In genomic region chrX:60825181-60826080, GRCm38 (mm10) we compare ENCODE assay signal across 10 mouse cellular contexts.
DNase-seq lines count a peak whose midpoint lies in the region; ATAC-seq and TF ChIP-seq lines count a peak whose summit lies in the region.
"Had no signal": no experiment of that assay in that cellular context is flagged by ENCODE, and none has a peak within 500 bp of the region (broad histone marks: within the 10 kb centered on the region; RNA-seq: fewer than 3 reads in every experiment).

No protein-coding gene starts in this region.

- peak; percentile 80 for ATAC-seq in hindbrain, embryonic 15.5 days (ENCODE audit: low FRiP score, low read depth)
- no peak for ATAC-seq in hindbrain, embryonic 11.5 days (ENCODE audit: low FRiP score)
- peak; percentile 95 for ATAC-seq in hindbrain, postnatal 0 days
- no peak for ATAC-seq in granulocyte monocyte progenitor cell, adult 5-6 weeks (replicated peaks; ENCODE audit: poor library complexity, severe bottlenecking)

- H3K4me3 ChIP-seq in hindbrain, embryonic 15.5 days: no peak overlapping the region
- H3K4me3 ChIP-seq in hindbrain, embryonic 11.5 days (ENCODE audit: low read depth, low read length): no peak overlapping the region
- H3K4me3 ChIP-seq in hindbrain, postnatal 0 days (ENCODE audit: low read length): no peak overlapping the region
- H3K4me3 ChIP-seq: limb, embryonic 13.5 days had no signal

- H3K9me3 ChIP-seq in hindbrain, embryonic 15.5 days: no peaks in the 10 kb centered on the region
- H3K9me3 ChIP-seq in hindbrain, embryonic 11.5 days (ENCODE audit: control insufficient read depth, low read length): no peaks in the 10 kb centered on the region
- no peaks in the 10 kb centered on the region for H3K9me3 ChIP-seq in hindbrain, postnatal 0 days (ENCODE audit: low read length)
- H3K9me3 ChIP-seq: limb, embryonic 13.5 days had no signal

- H3K4me1 ChIP-seq in hindbrain, embryonic 15.5 days (replicated peaks): no peaks in the 10 kb centered on the region
- H3K4me1 ChIP-seq in hindbrain, embryonic 11.5 days (replicated peaks; ENCODE audit: control insufficient read depth, insufficient read depth, low read length): no peaks in the 10 kb centered on the region
- no peaks in the 10 kb centered on the region for H3K4me1 ChIP-seq in hindbrain, postnatal 0 days (ENCODE audit: insufficient read depth, low read length)
- H3K4me1 ChIP-seq: limb, embryonic 13.5 days had no signal

- TF ChIP-seq CTCF in hindbrain, postnatal 0 days (IDR thresholded peaks at IDR 0.05; ENCODE audit: low read depth): peak; percentile 22; the same call in 1 of the 2 replicates

- no peak overlapping the region for H3K27ac ChIP-seq in hindbrain, embryonic 15.5 days (replicated peaks)
- H3K27ac ChIP-seq in hindbrain, embryonic 11.5 days (ENCODE audit: low read depth, low read length): no peak overlapping the region
- H3K27ac ChIP-seq in hindbrain, postnatal 0 days: no peak overlapping the region
- H3K27ac ChIP-seq: limb, embryonic 13.5 days had no signal

- no peak overlapping the region for H3K4me2 ChIP-seq in hindbrain, embryonic 15.5 days
- no peak overlapping the region for H3K4me2 ChIP-seq in hindbrain, embryonic 11.5 days (replicated peaks; ENCODE audit: low read depth, low read length)
- H3K4me2 ChIP-seq in hindbrain, postnatal 0 days (ENCODE audit: low read depth, low read length): no peak overlapping the region
- H3K4me2 ChIP-seq: limb, embryonic 13.5 days had no signal

- no peak for DNase-seq in hindbrain, embryonic 11.5 days (ENCODE audit: low spot score)
- DNase-seq in adrenal gland, adult 2 months: peak; percentile 59
- DNase-seq in cerebellum, adult 9-11 months: peak; percentile 5
- peak; percentile 57 for DNase-seq in hindbrain, postnatal 0 days (ENCODE audit: low spot score)
- peak; percentile 14 for DNase-seq in ovary, postnatal 10 days (ENCODE audit: low spot score)
- no peak for DNase-seq in spleen, postnatal 14 days (ENCODE audit: low spot score in 2 of 2)

- H3K9ac ChIP-seq in hindbrain, embryonic 15.5 days: no peak overlapping the region
- H3K9ac ChIP-seq in hindbrain, embryonic 11.5 days (ENCODE audit: low read depth, low read length): no peak overlapping the region
- no peak overlapping the region for H3K9ac ChIP-seq in hindbrain, postnatal 0 days (replicated peaks; ENCODE audit: low read length)
- H3K9ac ChIP-seq: limb, embryonic 13.5 days had no signal

- 60% methylated on average over 9 of the region's 9 CpGs for WGBS in hindbrain, embryonic 15.5 days
- WGBS in hindbrain, embryonic 11.5 days: 80% methylated on average over 9 of the region's 9 CpGs
- WGBS in hindbrain, postnatal 0 days: 43% methylated on average over 9 of the region's 9 CpGs

- no peaks in the 10 kb centered on the region for H3K27me3 ChIP-seq in hindbrain, embryonic 15.5 days
- no peaks in the 10 kb centered on the region for H3K27me3 ChIP-seq in hindbrain, embryonic 11.5 days (ENCODE audit: control insufficient read depth, insufficient read depth, low read length)
- no peaks in the 10 kb centered on the region for H3K27me3 ChIP-seq in hindbrain, postnatal 0 days (ENCODE audit: insufficient read depth, low read length)
- H3K27me3 ChIP-seq: limb, embryonic 13.5 days had no signal

- no peaks in the 10 kb centered on the region for H3K36me3 ChIP-seq in hindbrain, embryonic 15.5 days
- H3K36me3 ChIP-seq in hindbrain, embryonic 11.5 days (ENCODE audit: control insufficient read depth, insufficient read depth, low read length): no peaks in the 10 kb centered on the region
- no peaks in the 10 kb centered on the region for H3K36me3 ChIP-seq in hindbrain, postnatal 0 days (ENCODE audit: insufficient read depth, low read length)
- H3K36me3 ChIP-seq: G1E; limb, embryonic 13.5 days had no signal

Comparison
In these comparisons a context has a peak if more than half of its experiments do, and no peak if none do; other contexts are left out.
1. ATAC-seq: peak in hindbrain, embryonic 15.5 days (single experiment) and hindbrain, postnatal 0 days (single experiment); none in hindbrain, embryonic 11.5 days (single experiment) and granulocyte monocyte progenitor cell, adult 5-6 weeks (single experiment).
2. DNase-seq: peak in adrenal gland, adult 2 months (single experiment), cerebellum, adult 9-11 months (single experiment), hindbrain, postnatal 0 days (single experiment) and ovary, postnatal 10 days (single experiment); none in hindbrain, embryonic 11.5 days (single experiment) and spleen, postnatal 14 days (0 of 2).